Mouse (Mus musculus) frontal cortex, postnatal 10 days (tissue): ENCODE results near the gene Six4.
"Not testable (repeated sequence)": the region's sequence is repeated elsewhere in the genome, so short reads cannot be mapped to it uniquely, and the experiment has no call there.

Source experiments
- DNase-seq, 2 experiments: peaks; one replicate each; pipeline ENCODE4 v3.0.0; 2022; ENCODE audit warnings: low spot score in 2 of 2, mixed read lengths in 1 of 2

Six4 gene

GRCm38 (mm10) chr12:73113196-73113595, at the start of gene Six4:
TSS of gene Six4 (minus strand) at chr12:73113456.
- DNase-seq: peak in 1 of 2 experiments; percentile 16

- no peak for DNase-seq
These were observed 49.3 kb upstream of the Six4 start for GRCm38 (mm10) chr12:73162408-73163181.

- DNase-seq: no peak
These were observed 47.1 kb upstream of the Six4 start for GRCm38 (mm10) chr12:73160341-73160740.

GRCm38 (mm10) chr12:73154150-73154549, 40.9 kb upstream of the Six4 start:
- no peak for DNase-seq

GRCm38 (mm10) chr12:73151038-73151437, 37.8 kb upstream of the Six4 start:
- DNase-seq: not testable (repeated sequence)

- DNase-seq: no peak
These were observed 34.0 kb upstream of the Six4 start for GRCm38 (mm10) chr12:73147236-73147635.

GRCm38 (mm10) chr12:73140732-73141131, 27.5 kb upstream of the Six4 start:
- no peak for DNase-seq

GRCm38 (mm10) chr12:73125250-73125649, 12.0 kb upstream of the Six4 start:
- DNase-seq: no peak

GRCm38 (mm10) chr12:73123093-73124041, 10.1 kb upstream of the Six4 start, which contains the start of gene Mnat1:
TSS of gene Mnat1 (plus strand) at chr12:73123717.
- DNase-seq: peak; percentile 39 to 71

- peak in 1 of 2 experiments; percentile 13 for DNase-seq
These were observed 749 bp downstream of the Six4 start for GRCm38 (mm10) chr12:73112326-73113087.

GRCm38 (mm10) chr12:73111561-73112325, 1.5 kb downstream of the Six4 start:
- DNase-seq: peak in 1 of 2 experiments; percentile 9

- DNase-seq: no peak
These were observed 2.7 kb downstream of the Six4 start for GRCm38 (mm10) chr12:73110431-73111111.

GRCm38 (mm10) chr12:73107821-73108220, 5.4 kb downstream of the Six4 start:
- no peak for DNase-seq

- DNase-seq: no peak
These were observed 9.5 kb downstream of the Six4 start for GRCm38 (mm10) chr12:73103713-73104112.

GRCm38 (mm10) chr12:73098593-73098992, 14.7 kb downstream of the Six4 start:
- DNase-seq: no peak

GRCm38 (mm10) chr12:73096177-73096576, 17.1 kb downstream of the Six4 start:
- DNase-seq: not testable (repeated sequence)

GRCm38 (mm10) chr12:73094605-73095004, 18.7 kb downstream of the Six4 start:
- no peak for DNase-seq

- no peak for DNase-seq
These were observed 19.1 kb downstream of the Six4 start for GRCm38 (mm10) chr12:73094189-73094588.

GRCm38 (mm10) chr12:73090672-73091335, 22.5 kb downstream of the Six4 start:
- DNase-seq: no peak

GRCm38 (mm10) chr12:73088911-73089310, 24.3 kb downstream of the Six4 start:
- DNase-seq: no peak
